Mouse (Mus musculus): ENCODE data around the gene Mylk.

The Mylk gene

DNA sequence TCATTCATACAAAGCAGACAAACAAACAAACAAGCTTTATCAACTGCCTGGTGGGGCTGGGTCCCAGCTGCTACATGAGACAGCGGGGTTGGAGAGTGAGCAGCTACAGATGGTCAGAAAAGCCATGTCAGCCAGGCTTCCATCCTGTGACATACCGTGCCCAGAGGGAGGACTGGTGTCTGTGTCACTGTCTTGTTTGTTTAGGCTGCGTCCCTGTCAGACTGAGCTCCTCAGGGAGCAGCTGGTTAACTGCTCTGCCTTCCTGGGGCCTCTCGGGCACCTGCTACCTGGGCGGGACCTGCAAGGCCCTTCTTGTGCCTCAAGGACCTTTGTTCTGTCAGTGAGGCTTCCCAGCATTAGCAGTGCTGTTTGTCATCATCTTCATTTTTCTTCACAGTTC lies 306.1 kb downstream of the Mylk start:
- DNase-seq (ENCODE audit: extremely low read depth, insufficient read length, low spot score), result no peak

Data from 3134 (cell line).